Mouse (Mus musculus): Measurements from ENCODE around the gene Olfr532.
"Not testable (repeated sequence)": the region's sequence is repeated elsewhere in the genome, so short reads cannot be mapped to it uniquely, and the experiment has no call there.

The Olfr532 gene

DNA sequence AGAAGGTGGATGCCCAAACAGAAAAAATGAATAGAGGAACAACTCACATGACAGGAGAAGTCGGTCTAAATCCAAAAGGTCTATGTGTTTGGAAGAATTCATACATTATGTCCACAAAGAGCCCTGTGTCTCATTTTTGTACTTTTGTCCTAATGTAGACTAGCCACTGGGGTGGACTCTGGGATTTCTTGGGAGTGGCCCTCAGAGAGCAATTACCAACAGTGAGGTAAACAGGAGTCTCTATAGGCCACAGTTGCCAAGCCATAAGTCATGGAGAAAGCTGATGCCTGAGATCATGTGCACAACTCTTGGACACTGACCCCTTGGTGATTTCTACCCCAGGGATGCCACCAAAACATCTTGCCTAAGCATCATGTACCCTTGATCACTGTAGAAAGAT lies at the start of gene Olfr532:
Olfr532 (minus strand) TSS at position 101 of the 400 bp plus-strand sequence.
- DNase-seq (ENCODE audit: low spot score): no peak

GRCm38 (mm10) chr7:140463070-140463469 lies 41.6 kb upstream of the Olfr532 start, which contains the start of gene Olfr533:
Gene Olfr533 (plus strand): TSS chr7:140463370.
- DNase-seq (ENCODE audit: low spot score): not testable (repeated sequence)

DNA sequence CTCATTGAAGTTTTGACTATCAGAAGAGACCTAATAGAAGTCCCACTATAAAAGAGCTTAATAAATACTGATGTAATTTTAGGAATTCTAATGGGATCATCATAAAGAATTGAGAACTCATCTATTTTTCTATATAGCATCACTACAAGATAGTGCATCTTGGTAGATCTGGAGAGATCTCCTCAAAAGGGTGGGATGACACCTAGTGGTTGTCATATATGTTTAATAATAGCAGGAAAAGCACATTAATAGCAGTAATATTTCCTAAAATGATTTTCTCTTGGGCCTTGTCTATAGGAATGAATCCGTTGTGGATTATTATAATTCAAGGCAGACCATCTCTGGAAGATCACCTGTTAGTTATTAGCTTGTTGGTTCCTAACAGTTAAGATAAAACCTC lies 21.7 kb upstream of the Olfr532 start:
- no peak for DNase-seq (ENCODE audit: low spot score)

- DNase-seq (ENCODE audit: low spot score): no peak
Measured at GRCm38 (mm10) chr7:140402818-140403217, 18.6 kb downstream of the Olfr532 start, which contains the start of gene Olfr531. Gene Olfr531 (minus strand): TSS chr7:140402918.

DNA sequence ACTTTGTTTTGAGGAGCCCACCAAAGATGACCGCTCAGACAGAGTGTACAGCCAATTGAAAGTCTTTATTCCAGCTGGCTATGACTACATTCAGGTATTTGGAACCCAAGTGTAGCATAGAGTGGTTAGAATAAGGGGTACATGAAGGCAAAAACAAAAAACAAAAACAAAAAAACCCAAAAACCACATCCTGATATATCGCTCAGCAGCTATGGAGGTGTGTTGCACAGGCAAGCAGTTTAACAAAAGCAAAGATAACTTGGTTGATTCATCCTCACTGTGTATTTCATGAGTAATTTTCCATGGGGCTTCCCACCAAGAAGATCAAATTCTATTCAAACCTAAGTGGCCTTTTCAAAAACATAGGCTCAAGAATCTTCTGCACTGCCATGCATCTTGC lies 44.5 kb downstream of the Olfr532 start:
- no peak for DNase-seq (ENCODE audit: low spot score)

- no peak for DNase-seq (ENCODE audit: low spot score)
Measured at GRCm38 (mm10) chr7:140376231-140376630, 45.2 kb downstream of the Olfr532 start, which contains the start of gene Olfr530. Gene Olfr530 (minus strand): TSS chr7:140376331.

DNA sequence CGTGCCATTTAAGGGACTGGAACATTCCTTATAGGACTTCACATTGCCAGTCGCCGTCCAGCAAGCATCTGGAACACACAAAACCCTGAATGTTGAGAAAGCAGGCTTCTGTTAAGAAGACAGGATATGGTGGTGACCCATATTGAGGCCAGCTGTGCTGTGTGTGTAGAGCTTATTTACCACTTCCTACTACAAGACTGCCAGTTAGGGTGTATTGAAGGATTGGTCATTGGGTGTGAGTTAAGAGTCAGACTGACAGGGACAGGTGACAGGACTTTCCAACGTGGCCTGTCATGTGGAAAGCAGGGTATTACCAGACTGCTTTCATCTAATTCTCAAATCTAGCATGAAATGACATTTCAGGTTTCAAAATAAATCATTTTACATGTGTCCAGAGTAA lies 47.1 kb downstream of the Olfr532 start:
- DNase-seq (ENCODE audit: low spot score): no peak
